Mouse (Mus musculus) C2C12 (cell line): ENCODE measurements around the gene 1700057G04Rik. TPM values are rescaled to one million over a fixed set of nuclear protein-coding genes. Genes with fewer than 3 reads are reported as not detected.
A peak's percentile ranks its signal among the peaks of the same experiment; 100 is the strongest.

Experiments used
- H3K27me3 ChIP-seq: one replicate; pipeline ENCODE4 v1.6.1; 2011; ENCODE audit not compliant: control insufficient read depth, insufficient read depth, insufficient read length
- H3K36me3 ChIP-seq: one replicate; pipeline ENCODE4 v1.6.1; 2011; ENCODE audit not compliant: control insufficient read depth, insufficient read depth
- H3K4me3 ChIP-seq: one replicate; pipeline ENCODE4 v1.5.1; 2011; ENCODE audit warnings: mild to moderate bottlenecking, control low read depth; ENCODE audit not compliant: poor library complexity, insufficient read depth, severe bottlenecking
- H3K79me2 ChIP-seq: one replicate; pipeline ENCODE4 v1.6.1; 2011; ENCODE audit not compliant: control insufficient read depth, insufficient read depth
- H3K79me3 ChIP-seq: one replicate; pipeline ENCODE4 v1.6.1; 2011; ENCODE audit warnings: low read depth, control low read depth
- H3ac ChIP-seq: one replicate; pipeline ENCODE3; 2011; ENCODE audit warnings: low read depth; ENCODE audit not compliant: control insufficient read depth, insufficient read length
- CEBPB ChIP-seq: IDR thresholded peaks from one replicate; pipeline ENCODE4 v1.6.1; 2011; ENCODE audit warnings: low read depth, mild to moderate bottlenecking, control low read depth, moderate library complexity
- CTCF ChIP-seq: IDR thresholded peaks from one replicate; pipeline ENCODE4 v1.5.1; 2011; ENCODE audit not compliant: control insufficient read depth, insufficient read depth, insufficient read length
- FOSL1 ChIP-seq: IDR thresholded peaks from one replicate; pipeline ENCODE4 v1.8.0; 2011; ENCODE audit warnings: mild to moderate bottlenecking, low read length; ENCODE audit not compliant: poor library complexity, insufficient read depth, severe bottlenecking
- MAX ChIP-seq: IDR thresholded peaks from one replicate; pipeline ENCODE4 v1.6.1; 2011; ENCODE audit warnings: mild to moderate bottlenecking, control low read depth
- MYOD1 ChIP-seq: IDR thresholded peaks from one replicate; pipeline ENCODE4 v1.6.1; 2011; ENCODE audit warnings: low read depth; ENCODE audit not compliant: control insufficient read depth, insufficient read length
- MYOG ChIP-seq: IDR thresholded peaks from one replicate; pipeline ENCODE4 v1.6.1; 2011; ENCODE audit not compliant: control insufficient read depth, insufficient read length; ENCODE audit errors: extremely low read depth
- USF1 ChIP-seq: IDR thresholded peaks from one replicate; pipeline ENCODE4 v1.6.1; 2011; ENCODE audit warnings: low read depth, mild to moderate bottlenecking, control low read depth, moderate library complexity
- polyA plus RNA-seq: library from polyadenylated mRNA; unstranded; fragments of >200 nt; fragmentation: generic; extraction: Trizol; gene quantifications from one replicate; pipeline ENCODE4 v1.2.1, GENCODE M21; 2012; ENCODE audit warnings: missing spikeins

Gene 1700057G04Rik
- polyA plus RNA-seq, 1 experiment, result 0.08 TPM

GRCm38 (mm10) chr9:92269829-92270404 lies 39.3 kb upstream of the 1700057G04Rik start:
- Histone ChIP-seq H3K4me3 (no peak overlapping the region), H3ac (no peak overlapping the region), H3K79me3 (no peaks in the 10 kb centered on the region), H3K36me3 (peaks cover 67% of the 10 kb centered on the region), H3K27me3 (no peaks in the 10 kb centered on the region), H3K79me2 (no peaks in the 10 kb centered on the region)
- TF ChIP-seq MYOD1 (no peak), MAX (no peak), MYOG (no peak), CEBPB (no peak), CTCF (no peak), FOSL1 (no peak), USF1 (no peak)

- Histone ChIP-seq H3K79me3 (no peaks in the 10 kb centered on the region), H3K27me3 (no peaks in the 10 kb centered on the region), H3K79me2 (peaks cover 2% of the 10 kb centered on the region), H3K4me3 (no peak overlapping the region), H3K36me3 (peaks cover 59% of the 10 kb centered on the region), H3ac (no peak overlapping the region)
- TF ChIP-seq FOSL1 (no peak), CEBPB (no peak), MYOG (no peak), CTCF (no peak), USF1 (no peak), MYOD1 (no peak), MAX (no peak)
These were observed 38.2 kb upstream of the 1700057G04Rik start for GRCm38 (mm10) chr9:92270927-92271326.

GRCm38 (mm10) chr9:92272650-92273049 lies 36.5 kb upstream of the 1700057G04Rik start:
- Histone ChIP-seq H3K36me3 (peaks cover 47% of the 10 kb centered on the region), H3K27me3 (no peaks in the 10 kb centered on the region), H3ac (no peak overlapping the region), H3K4me3 (no peak overlapping the region), H3K79me3 (peaks cover 13% of the 10 kb centered on the region), H3K79me2 (peaks cover 19% of the 10 kb centered on the region)
- TF ChIP-seq MYOD1 (no peak), USF1 (no peak), CEBPB (no peak), MYOG (no peak), MAX (no peak), CTCF (no peak), FOSL1 (no peak)

DNA sequence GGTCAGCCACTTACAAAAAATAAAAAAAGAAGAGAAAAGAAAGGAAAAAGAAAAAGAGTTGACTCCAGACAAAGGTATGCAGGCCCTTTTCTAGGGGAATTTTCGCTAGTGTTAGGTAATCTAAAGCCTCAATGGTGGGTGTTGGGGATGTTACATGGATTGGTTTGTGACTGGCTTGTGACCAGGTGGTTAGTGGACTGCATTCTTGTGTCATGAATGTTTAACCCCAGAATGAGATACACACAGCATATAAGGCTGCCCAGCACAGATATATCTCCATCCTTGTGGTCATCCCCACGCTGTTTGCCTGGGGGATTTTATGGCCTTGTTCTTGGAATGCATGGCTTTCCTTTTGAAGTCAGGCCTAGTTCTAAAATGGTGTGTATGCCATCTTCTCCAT lies 35.9 kb upstream of the 1700057G04Rik start:
- Histone ChIP-seq H3K36me3 (peaks cover 41% of the 10 kb centered on the region), H3K79me3 (peaks cover 18% of the 10 kb centered on the region), H3K4me3 (no peak overlapping the region), H3ac (no peak overlapping the region), H3K27me3 (no peaks in the 10 kb centered on the region), H3K79me2 (peaks cover 25% of the 10 kb centered on the region)
- TF ChIP-seq USF1 (peak; percentile 31), MYOG (no peak), CTCF (no peak), CEBPB (peak; percentile 61), FOSL1 (peak; percentile 37), MYOD1 (peak; percentile 23), MAX (peak; percentile 72)

DNA sequence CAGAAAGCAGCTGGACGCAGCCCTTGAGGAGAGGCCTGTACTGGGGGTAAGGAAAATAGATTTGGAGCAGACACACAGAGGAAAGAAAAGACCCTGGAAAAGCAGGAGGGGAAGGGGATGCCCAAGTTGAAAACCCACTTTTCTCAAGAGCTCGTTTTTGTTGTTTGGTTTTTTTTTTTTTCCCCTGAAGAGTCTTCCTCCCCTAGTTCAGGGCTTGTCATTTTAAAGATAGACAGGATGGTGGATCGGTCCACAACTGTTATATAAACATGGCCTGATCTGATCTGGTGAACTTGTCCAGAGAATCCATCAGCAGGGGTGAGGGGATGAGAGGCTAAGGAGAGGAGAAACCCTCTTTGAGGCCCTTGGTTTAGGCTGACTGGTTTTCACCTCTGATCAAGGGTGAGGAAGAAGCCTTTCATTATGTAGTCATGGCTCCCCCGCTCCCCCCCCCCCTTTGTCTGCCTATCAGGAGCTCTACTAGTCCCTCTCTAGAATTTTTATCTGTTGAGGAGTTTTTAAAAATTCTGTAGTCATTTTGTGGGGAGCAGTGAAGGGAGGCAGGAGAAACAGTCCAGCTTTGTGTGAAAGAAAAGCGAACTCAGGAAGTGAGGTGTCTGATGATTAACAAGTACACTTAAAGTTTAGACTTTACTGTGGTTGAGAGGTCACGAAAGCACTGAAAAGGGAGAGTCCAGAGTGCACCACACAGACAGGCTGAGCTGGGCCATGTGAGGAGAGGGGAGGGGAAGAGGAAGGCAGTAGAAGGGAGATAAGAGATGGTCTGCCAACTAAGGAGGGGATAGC lies 35.0 kb upstream of the 1700057G04Rik start:
- TF ChIP-seq CEBPB (no peak), USF1 (peak; percentile 39), MYOD1 (peak; percentile 13)

More for the DNA sequence above, 35.0 kb upstream of the 1700057G04Rik start:
- Histone ChIP-seq H3ac (no peak overlapping the region), H3K27me3 (no peaks in the 10 kb centered on the region), H3K79me3 (peaks cover 27% of the 10 kb centered on the region), H3K4me3 (no peak overlapping the region), H3K79me2 (peaks cover 34% of the 10 kb centered on the region), H3K36me3 (peaks cover 32% of the 10 kb centered on the region)
